Mouse (Mus musculus) frontal cortex, adult 2 months (tissue): ENCODE data around the gene Abhd16a. TPM values are rescaled to one million over a fixed set of nuclear protein-coding genes. Genes with fewer than 3 reads are reported as not detected.
A peak's percentile ranks its signal among the peaks of the same experiment; 100 is the strongest.

Experiments
- DNase-seq, 2 experiments: peaks; one replicate each; pipeline ENCODE4 v3.0.0; 2022; ENCODE audit warnings: low spot score in 1 of 2; ENCODE audit errors: extremely low spot score in 1 of 2
- polyA plus RNA-seq: library from polyadenylated mRNA; depleted of rRNA; stranded (reverse); fragments of >200 nt; gene quantifications from 2 replicates; pipeline ENCODE4 v1.2.3, GENCODE M21; 2012

Abhd16a gene
- polyA plus RNA-seq, 1 experiment: 159 TPM

DNA sequence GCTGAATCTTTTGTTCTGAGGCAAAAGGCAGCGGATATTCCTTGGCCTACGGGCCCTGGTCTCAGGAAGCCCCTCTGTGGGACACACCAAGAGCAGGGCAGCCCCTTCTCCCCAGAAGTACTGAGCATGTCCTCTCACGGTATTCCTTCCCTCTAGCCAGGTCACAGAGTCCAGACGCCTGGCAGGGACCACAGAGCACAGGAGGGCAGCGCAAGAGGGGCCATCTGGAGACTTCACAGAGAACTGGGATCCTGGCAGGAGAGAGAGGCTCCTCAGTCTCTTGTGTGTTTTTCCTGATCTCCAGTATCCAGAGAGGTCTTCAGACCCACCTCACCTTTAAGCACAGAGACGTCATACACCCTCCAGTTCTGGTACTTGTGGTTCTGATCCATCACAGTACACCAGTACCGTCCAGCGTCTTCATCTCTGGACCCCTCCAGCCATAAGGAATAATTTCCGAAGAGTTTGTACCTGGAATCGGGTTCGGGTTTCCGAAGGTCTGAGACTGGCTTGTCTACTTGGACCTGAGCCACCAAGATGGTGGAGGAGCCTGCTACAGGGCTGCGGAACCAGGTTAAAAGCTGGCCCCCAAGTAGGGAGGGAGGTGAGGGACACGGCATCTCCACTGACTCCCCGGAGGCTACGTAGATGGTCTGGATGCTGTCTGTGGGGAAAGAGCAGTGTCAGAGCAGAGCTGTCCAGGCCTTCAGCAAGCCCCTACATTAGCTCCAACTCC, 6.1 kb upstream of the Abhd16a start:
- no peak for DNase-seq

DNA sequence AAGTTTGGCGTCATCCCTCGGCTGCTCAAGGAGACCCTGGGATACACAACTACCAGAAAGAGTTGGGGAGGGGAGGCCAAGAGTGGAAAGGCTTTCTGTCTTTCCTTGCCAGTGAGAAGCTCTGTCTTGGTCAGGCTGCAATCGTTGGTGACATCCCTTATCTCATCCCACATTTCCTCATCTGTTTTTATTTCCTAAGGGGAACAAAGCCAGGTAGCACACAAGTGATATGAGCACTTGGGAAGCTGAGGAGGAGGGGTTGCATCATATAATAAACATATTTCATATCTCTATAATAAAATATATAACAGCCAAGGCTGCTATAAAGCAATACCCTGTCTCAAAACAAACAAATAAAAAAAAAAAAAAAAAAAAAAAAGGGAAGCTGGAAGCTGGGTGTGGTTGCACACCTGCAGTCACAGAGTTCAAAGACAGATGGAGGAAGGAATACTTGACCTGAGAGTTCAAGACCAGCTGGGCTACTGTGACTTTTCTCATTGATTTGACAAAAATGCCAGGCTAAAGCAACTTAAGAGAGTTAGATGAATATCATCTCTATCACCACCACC, 5.0 kb upstream of the Abhd16a start:
- DNase-seq: no peak

- DNase-seq: no peak
Observed at GRCm38 (mm10) chr17:35085208-35085865, 3.7 kb upstream of the Abhd16a start, which contains the start of gene Ly6g6f. Gene Ly6g6f, minus strand, starts transcription at chr17:35085610.

GRCm38 (mm10) chr17:35088151-35088550, 912 bp upstream of the Abhd16a start:
- DNase-seq: no peak

DNA sequence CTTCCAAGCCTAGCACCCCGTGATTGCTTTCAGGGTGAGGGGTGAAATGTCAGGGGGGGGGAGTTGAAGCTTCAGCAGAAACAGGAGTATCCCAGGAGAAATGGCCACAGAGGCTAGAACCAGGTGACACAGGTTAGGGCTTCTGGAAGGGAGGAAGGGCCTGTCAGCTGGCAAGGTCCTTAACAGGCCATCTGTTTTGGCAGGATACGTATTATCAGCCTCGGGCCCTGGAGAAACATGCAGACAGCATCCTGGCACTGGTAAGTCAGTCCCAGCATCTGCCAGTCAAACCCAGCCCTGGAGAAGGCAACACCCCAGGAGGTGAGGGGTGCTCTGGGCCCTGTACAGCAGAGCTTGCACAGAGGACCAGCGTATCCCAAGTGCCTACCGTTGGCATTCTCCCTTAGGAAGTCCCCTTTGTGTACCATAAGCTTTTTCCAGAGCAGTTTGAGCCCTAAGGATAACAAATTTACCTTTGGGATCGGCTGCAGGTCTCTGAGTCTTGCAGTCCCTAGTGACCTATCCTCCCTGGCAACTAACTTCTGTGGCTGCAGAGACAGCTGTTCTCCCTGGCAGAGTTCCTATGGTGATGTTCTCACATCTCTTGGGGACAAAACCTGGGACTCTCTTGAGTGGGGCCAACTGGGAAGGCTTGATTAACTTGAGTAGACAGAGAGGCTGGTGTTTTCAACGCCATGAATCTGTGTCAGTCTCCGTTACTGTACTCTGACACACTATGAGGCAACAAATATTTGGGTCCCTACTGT, 1.3 kb downstream of the Abhd16a start:
- no peak for DNase-seq

- no peak for DNase-seq
Observed at GRCm38 (mm10) chr17:35092403-35093198, 3.5 kb downstream of the Abhd16a start.

GRCm38 (mm10) chr17:35094475-35095365, 5.7 kb downstream of the Abhd16a start:
- no peak for DNase-seq

- DNase-seq: no peak
Observed at GRCm38 (mm10) chr17:35096597-35096996, 7.5 kb downstream of the Abhd16a start.

DNA sequence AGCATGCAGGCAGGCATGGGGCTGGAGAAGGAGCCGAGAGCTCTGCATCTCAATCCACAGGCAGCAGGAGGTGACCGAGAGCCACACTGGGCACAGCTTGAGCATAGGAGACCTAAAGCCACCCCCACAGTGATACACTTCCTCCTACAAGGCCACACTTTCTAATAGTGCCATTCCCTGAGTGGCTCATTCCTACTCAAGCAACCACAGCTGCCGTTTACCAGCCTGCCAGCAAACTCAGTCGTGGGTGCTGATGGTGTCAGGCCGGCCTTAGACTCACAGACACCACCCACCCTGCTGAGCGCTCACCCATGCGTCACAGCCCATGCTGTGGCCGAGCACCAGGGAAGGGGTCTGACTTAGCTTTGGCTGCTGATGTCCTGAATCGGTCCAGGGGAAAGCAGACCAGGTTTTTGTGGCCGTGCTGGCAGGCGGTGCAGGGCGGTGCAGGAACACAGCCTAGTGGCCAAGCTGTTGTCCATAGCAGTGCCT, 8.1 kb downstream of the Abhd16a start:
- DNase-seq: peak; percentile 55 to 69

DNA sequence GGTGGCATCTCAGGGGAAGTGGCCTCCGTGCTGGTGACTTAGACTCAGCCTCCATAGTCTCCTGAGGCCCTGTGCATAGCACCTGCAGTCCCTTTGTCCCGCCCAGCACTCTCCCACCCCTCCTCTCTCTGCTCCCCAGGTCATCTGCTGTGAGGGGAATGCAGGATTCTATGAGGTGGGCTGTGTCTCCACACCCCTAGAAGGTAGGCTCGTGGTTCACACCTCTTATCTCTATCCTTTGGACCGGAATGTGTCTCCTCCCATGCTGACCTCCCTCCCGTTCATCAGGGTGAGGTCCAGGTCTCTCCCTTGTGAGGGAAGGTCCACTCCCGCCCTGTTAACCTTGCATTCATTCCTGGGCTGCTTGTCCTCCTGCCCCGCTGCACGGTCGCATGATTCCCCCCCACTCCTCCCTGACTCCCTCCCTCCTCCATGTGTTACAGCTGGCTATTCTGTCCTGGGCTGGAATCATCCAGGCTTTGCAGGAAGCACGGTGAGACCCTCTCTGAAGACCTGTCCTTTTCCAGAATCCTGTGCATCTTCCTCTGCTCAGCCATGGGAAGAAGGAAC, 11.2 kb downstream of the Abhd16a start:
- no peak for DNase-seq

DNA sequence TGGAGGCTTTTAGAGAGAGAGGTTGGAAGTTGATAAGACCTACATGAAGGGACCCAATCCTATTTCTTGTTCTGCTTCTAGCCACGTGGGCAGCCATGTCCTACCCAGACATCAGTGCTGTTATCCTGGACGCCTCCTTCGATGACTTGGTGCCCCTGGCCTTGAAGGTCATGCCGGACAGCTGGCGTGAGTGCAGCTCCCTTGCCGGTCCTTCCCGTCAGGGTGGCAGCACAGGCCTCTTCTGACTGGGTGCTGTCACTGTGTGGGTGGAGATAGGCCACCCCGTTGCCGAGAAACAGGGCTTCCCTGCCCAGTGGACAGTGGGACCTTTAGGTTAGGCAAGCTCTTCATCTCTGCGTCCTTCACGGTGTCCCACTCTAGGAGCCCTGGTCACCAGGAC, 12.1 kb downstream of the Abhd16a start:
- no peak for DNase-seq

DNA sequence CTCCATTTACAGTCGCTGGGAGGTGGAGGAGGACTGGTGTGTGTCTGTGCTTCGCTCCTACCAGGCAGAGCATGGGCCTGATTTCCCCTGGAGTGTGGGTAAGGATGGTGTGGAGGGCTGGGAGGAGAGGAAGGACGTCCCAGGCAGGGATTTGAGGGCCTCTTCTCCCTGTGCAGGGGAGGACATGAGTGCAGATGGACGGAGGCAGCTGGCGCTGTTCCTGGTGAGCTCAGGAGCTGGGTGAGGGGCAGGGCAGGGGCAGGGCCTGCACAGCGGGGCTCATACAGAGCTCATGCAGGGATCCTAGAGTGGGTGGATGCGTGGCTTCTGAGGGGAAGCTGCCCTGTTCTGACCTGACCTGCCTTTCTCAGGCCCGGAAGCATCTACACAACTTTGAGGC, 13.2 kb downstream of the Abhd16a start:
- DNase-seq: no peak

GRCm38 (mm10) chr17:35103221-35103690, 14.2 kb downstream of the Abhd16a start:
- no peak for DNase-seq

- no peak for DNase-seq
Observed at GRCm38 (mm10) chr17:35104079-35104478, 15.0 kb downstream of the Abhd16a start.

DNA sequence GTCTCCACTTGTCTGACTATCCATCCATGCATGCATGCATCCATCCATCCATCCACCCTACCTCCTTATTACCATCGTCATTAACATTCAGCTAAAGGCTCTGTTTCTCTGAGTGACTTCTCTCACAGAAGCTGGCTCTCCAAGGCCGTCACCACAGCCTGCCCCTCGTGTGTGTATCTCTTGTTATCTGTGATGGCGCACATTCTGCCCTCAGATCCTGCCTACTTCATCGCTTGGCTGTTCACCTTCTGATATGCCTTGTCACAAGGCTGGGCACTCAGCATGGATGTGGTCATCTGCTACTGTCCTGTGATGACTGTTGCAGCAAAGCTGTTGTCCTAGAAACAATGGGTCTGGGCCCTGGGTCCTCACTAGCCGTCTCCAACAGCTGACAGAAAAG, 15.7 kb downstream of the Abhd16a start:
- no peak for DNase-seq

GRCm38 (mm10) chr17:35105740-35106389, 16.8 kb downstream of the Abhd16a start:
- no peak for DNase-seq

DNA sequence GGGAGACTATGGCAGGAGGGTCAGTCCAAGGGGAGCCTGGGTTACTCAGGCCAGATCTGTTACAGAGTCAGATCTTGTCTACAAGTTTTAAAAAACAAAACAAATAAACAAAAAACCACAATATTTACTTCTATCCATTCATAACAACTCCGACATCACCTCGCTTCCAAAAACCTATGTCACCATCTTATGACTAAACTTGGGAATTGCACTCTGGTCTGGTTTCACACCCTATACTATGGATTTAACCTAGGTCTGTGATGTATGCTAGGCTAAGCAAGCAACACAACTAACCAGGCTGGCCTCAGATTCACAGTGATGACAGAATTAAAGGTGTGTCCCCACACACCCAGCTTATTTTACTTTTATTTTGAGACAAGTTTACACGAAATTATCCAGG, 17.5 kb downstream of the Abhd16a start:
- DNase-seq: no peak

GRCm38 (mm10) chr17:35108097-35108496, 19.0 kb downstream of the Abhd16a start, which contains the start of gene Ly6g5c:
Gene Ly6g5c, plus strand, starts transcription at chr17:35108279.
- no peak for DNase-seq
